Mouse (Mus musculus): ENCODE measurements around the gene Olfr1132. TPM values are rescaled to one million over a fixed set of nuclear protein-coding genes. Genes with fewer than 3 reads are reported as not detected.
"Not testable (repeated sequence)": the region's sequence is repeated elsewhere in the genome, so short reads cannot be mapped to it uniquely, and the experiment has no call there.

Olfr1132 gene
- polyA plus RNA-seq, 1 experiment = not detected

GRCm38 (mm10) chr2:87642441-87642840 lies 5.1 kb upstream of the Olfr1132 start:
- Histone ChIP-seq H3K36me3 (ENCODE audit: control insufficient read depth, insufficient read depth) (no peaks in the 10 kb centered on the region), H3K4me2 (ENCODE audit: low read depth) (no peak overlapping the region), H3K4me3 (no peak overlapping the region), H3K79me2 (ENCODE audit: control insufficient read depth, insufficient read depth) (no peaks in the 10 kb centered on the region), H3ac (ENCODE audit: control insufficient read depth, insufficient read length) (no peak overlapping the region), H3K27me3 (ENCODE audit: control insufficient read depth, insufficient read depth, insufficient read length) (no peaks in the 10 kb centered on the region)
- TF ChIP-seq SRF (IDR thresholded peaks at IDR 0.05; ENCODE audit: control insufficient read depth, insufficient read length, low read depth) (no peak), TCF12 (IDR thresholded peaks at IDR 0.05; ENCODE audit: insufficient read depth, poor library complexity, severe bottlenecking) (no peak), MYOD1 (IDR thresholded peaks at IDR 0.05; ENCODE audit: control insufficient read depth in 1 of 3, insufficient read length in 2 of 3, low read depth in 2 of 3) (no peak), MAX (IDR thresholded peaks at IDR 0.05; ENCODE audit: low read depth) (no peak)

DNA sequence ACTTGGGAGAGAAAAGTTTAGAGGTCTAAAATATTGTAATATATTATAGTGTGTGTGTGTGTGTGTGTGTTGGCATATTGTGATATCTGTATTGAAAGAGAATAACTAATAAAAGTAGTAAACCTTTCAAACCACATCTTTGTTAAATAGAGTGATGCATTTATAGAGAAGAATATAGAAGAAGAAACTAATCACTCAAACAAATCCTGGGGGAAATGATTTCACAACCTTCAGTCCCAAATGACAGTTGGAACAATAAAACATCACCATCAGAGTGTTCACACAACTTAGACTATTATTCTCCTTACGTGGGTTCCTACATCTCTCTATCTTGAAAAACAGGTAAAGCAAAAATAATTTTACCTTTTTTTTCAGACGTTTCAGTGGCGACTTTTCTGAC lies 10.5 kb downstream of the Olfr1132 start, which contains the start of gene Olfr1131:
Olfr1131 (plus strand) TSS at position 301 of the 400 bp plus-strand sequence.
- no peak within 1 kb of the TSS for H3K4me3 ChIP-seq
- no peaks in the 10 kb centered on the region for H3K79me2 ChIP-seq (ENCODE audit: control insufficient read depth, insufficient read depth)
- no peaks in the 10 kb centered on the region for H3K27me3 ChIP-seq (ENCODE audit: control insufficient read depth, insufficient read depth, insufficient read length)
- TF ChIP-seq TCF3 (IDR thresholded peaks at IDR 0.05; ENCODE audit: insufficient read length, low read depth) = no peak
- TF ChIP-seq MYOG (IDR thresholded peaks at IDR 0.05; ENCODE audit: control insufficient read depth in 1 of 3, insufficient read depth in 1 of 3, insufficient read length in 2 of 3, low read depth in 2 of 3) = no peak
- TF ChIP-seq POLR2A (IDR thresholded peaks at IDR 0.05; ENCODE audit: insufficient read length, low read depth) = no peak
- TF ChIP-seq MYOD1 (IDR thresholded peaks at IDR 0.05; ENCODE audit: control insufficient read depth in 1 of 3, insufficient read length in 2 of 3, low read depth in 2 of 3) = no peak
- no peak for TF ChIP-seq CEBPB (IDR thresholded peaks at IDR 0.05; ENCODE audit: insufficient read depth, poor library complexity, severe bottlenecking)
- no peak for TF ChIP-seq E2F4 (IDR thresholded peaks at IDR 0.05; ENCODE audit: insufficient read depth)
- TF ChIP-seq TCF12 (IDR thresholded peaks at IDR 0.05; ENCODE audit: insufficient read depth, poor library complexity, severe bottlenecking) = no peak
- no peak for TF ChIP-seq USF1 (IDR thresholded peaks at IDR 0.05; ENCODE audit: low read depth)
- no peak for TF ChIP-seq SRF (IDR thresholded peaks at IDR 0.05; ENCODE audit: control insufficient read depth, insufficient read length, low read depth)
- no peak for TF ChIP-seq REST (IDR thresholded peaks at IDR 0.05; ENCODE audit: insufficient read depth, insufficient read length)
- TF ChIP-seq MAX (IDR thresholded peaks at IDR 0.05; ENCODE audit: low read depth) = no peak
- TF ChIP-seq POLR2AphosphoS2 (IDR thresholded peaks at IDR 0.05; ENCODE audit: insufficient read length, low read depth) = no peak
- no peak within 1 kb of the TSS for H3ac ChIP-seq (ENCODE audit: control insufficient read depth, insufficient read length)
- no peak within 1 kb of the TSS for H3K4me2 ChIP-seq (ENCODE audit: low read depth)
- H3K36me3 ChIP-seq (ENCODE audit: control insufficient read depth, insufficient read depth) = no peaks in the 10 kb centered on the region

- not testable (repeated sequence) for H3K79me2 ChIP-seq (ENCODE audit: control insufficient read depth, insufficient read depth); H3ac ChIP-seq (ENCODE audit: control insufficient read depth, insufficient read length); H3K4me3 ChIP-seq; H3K4me2 ChIP-seq (ENCODE audit: low read depth); H3K36me3 ChIP-seq (ENCODE audit: control insufficient read depth, insufficient read depth); H3K27me3 ChIP-seq (ENCODE audit: control insufficient read depth, insufficient read depth, insufficient read length)
Measured at GRCm38 (mm10) chr2:87605912-87606311, 31.4 kb downstream of the Olfr1132 start, which contains the start of gene Olfr1130. Gene Olfr1130, plus strand, starts transcription at chr2:87606212.

Other genes starting within 250 kb of the Olfr1132 start
- gene Olfr1123, start 220.9 kb downstream of the Olfr1132 start, polyA plus RNA-seq (2012; fragmentation: generic; extraction: Trizol) = not detected
- gene Olfr1124, start 207.3 kb downstream of the Olfr1132 start, polyA plus RNA-seq (2012; fragmentation: generic; extraction: Trizol) = not detected
- not detected for gene Olfr1126, start 183.6 kb downstream of the Olfr1132 start, polyA plus RNA-seq (2012; fragmentation: generic; extraction: Trizol)
- gene Pramel7, start 140.4 kb downstream of the Olfr1132 start, polyA plus RNA-seq (2012; fragmentation: generic; extraction: Trizol) = not detected
- gene Pramel6, start 131.0 kb downstream of the Olfr1132 start, polyA plus RNA-seq (2012; fragmentation: generic; extraction: Trizol) = not detected
- not detected for gene Olfr153, start 105.7 kb downstream of the Olfr1132 start, polyA plus RNA-seq (2012; fragmentation: generic; extraction: Trizol)
- not detected for gene Olfr1128, start 92.0 kb downstream of the Olfr1132 start, polyA plus RNA-seq (2012; fragmentation: generic; extraction: Trizol)
- gene Olfr1129, start 63.6 kb downstream of the Olfr1132 start, polyA plus RNA-seq (2012; fragmentation: generic; extraction: Trizol) = not detected
- gene Olfr1130, start 31.3 kb downstream of the Olfr1132 start, polyA plus RNA-seq (2012; fragmentation: generic; extraction: Trizol) = not detected
- gene Olfr1131, start 10.4 kb downstream of the Olfr1132 start, polyA plus RNA-seq (2012; fragmentation: generic; extraction: Trizol) = not detected
- not detected for gene Olfr1133, start 9.8 kb upstream of the Olfr1132 start, polyA plus RNA-seq (2012; fragmentation: generic; extraction: Trizol)
- gene Olfr1134, start 20.9 kb upstream of the Olfr1132 start, polyA plus RNA-seq (2012; fragmentation: generic; extraction: Trizol) = not detected
- not detected for gene Olfr1135, start 36.1 kb upstream of the Olfr1132 start, polyA plus RNA-seq (2012; fragmentation: generic; extraction: Trizol)
- not detected for gene Olfr1136, start 56.4 kb upstream of the Olfr1132 start, polyA plus RNA-seq (2012; fragmentation: generic; extraction: Trizol)
- gene Olfr1137, start 75.6 kb upstream of the Olfr1132 start, polyA plus RNA-seq (2012; fragmentation: generic; extraction: Trizol) = not detected
- gene Olfr1138, start 102.4 kb upstream of the Olfr1132 start, polyA plus RNA-seq (2012; fragmentation: generic; extraction: Trizol) = not detected
- gene Olfr1140, start 106.2 kb upstream of the Olfr1132 start, polyA plus RNA-seq (2012; fragmentation: generic; extraction: Trizol) = not detected
- gene Olfr1141, start 116.5 kb upstream of the Olfr1132 start, polyA plus RNA-seq (2012; fragmentation: generic; extraction: Trizol) = not detected
- not detected for gene Olfr152, start 141.9 kb upstream of the Olfr1132 start, polyA plus RNA-seq (2012; fragmentation: generic; extraction: Trizol)
- gene Olfr1143, start 163.1 kb upstream of the Olfr1132 start, polyA plus RNA-seq (2012; fragmentation: generic; extraction: Trizol) = not detected
- not detected for gene Olfr1145, start 172.3 kb upstream of the Olfr1132 start, polyA plus RNA-seq (2012; fragmentation: generic; extraction: Trizol)
- not detected for gene Olfr1148, start 193.0 kb upstream of the Olfr1132 start, polyA plus RNA-seq (2012; fragmentation: generic; extraction: Trizol)
- gene Olfr1150-ps1, start 206.5 kb upstream of the Olfr1132 start, polyA plus RNA-seq (2012; fragmentation: generic; extraction: Trizol) = not detected
- not detected for gene Olfr1151, start 218.3 kb upstream of the Olfr1132 start, polyA plus RNA-seq (2012; fragmentation: generic; extraction: Trizol)
- not detected for gene Olfr1152, start 229.0 kb upstream of the Olfr1132 start, polyA plus RNA-seq (2012; fragmentation: generic; extraction: Trizol)